Mouse (Mus musculus): Measurements from ENCODE around the gene Rbm44.

The Rbm44 gene

DNA sequence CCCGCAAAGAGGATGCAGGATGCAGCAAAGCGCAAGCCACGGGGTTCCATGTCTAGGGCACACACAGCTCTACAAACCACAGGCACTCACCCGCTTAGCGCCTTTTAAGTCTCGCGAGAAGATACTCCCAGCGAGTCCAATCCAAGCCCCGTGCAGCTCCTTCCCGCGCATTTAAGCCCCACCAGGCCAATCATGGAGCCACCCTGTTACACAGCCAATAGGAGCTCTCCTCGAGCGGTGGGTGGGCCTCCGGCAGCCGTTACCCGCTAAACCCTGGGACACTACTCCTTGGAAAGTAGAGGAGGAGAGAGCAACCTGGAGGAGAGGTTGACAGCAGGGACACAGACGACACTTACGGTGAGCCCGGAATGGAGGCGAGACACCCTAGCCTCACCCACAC is at the start of gene Rbm44:
Rbm44 (plus strand) TSS at position 277 of the 400 bp plus-strand sequence.
- in situ Hi-C loops (cut with MseI, MboI) = no loop called here

DNA sequence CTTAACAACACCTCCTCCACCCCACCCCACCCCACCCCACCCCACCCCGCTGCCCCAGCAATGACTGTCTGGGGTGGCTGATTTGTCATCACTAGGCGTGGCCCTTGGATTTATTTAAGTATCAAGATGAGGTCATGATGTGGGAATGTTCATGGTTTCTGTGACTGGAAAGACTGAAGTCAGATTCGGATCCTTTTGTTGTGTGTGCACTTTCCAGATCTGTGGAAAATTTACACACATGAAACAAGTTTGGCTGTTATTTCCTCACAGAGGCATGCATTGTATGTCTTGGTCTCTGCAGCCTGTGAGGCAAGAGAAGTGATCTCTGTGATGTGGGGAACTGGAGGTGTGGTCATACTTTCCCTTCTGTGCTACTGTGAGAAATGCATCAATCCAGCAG is 49.6 kb upstream of the Rbm44 start:
- in situ Hi-C loops (cut with MseI, MboI) = loop anchor here in 1 of 2 experiments (10.0 kb wide), 1 partner anchor 120 kb away; no protein-coding TSS in a partner anchor

DNA sequence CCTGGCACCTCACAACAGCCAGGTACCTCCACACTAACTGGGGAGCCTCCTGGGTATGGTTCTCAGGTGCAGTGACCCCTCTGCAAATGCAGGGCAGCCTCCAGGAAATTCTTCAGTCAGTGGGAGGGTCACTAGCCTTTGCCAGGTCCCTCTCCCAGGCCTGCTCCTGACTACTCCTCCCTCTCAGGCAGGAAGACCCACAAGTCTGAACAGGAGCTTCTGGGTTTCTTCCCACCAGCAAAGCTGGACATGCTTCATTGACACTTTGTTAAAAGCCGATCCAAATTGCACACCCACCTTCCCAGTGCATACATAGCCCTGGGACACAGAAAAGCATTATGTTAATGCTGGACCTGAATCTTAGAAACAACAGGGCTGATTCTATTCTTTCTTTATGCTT is 49.0 kb upstream of the Rbm44 start:
- in situ Hi-C loops (cut with MseI, MboI) = loop anchor here in 1 of 2 experiments (10.0 kb wide), 1 partner anchor 121 kb away; no protein-coding TSS in a partner anchor

DNA sequence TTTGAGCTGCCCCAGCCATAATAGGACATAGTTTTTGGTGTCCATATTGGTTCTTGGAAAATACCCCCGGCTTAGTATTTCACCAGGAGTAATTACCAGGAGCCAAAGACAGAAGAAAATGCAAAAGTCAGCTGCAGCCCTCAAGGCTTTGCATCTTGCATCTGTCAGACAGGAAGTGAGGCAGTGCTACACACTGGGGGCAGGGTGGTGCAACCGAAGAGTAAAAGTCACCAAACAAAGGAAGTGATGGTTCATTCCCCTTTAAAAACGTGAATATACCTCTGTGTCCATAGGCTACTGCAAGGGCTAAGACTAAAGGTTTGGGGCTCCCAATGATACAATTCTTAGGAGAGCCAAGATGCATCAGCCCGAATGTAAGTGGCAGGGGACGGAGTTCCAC is 48.4 kb upstream of the Rbm44 start:
- in situ Hi-C loops (cut with MseI, MboI) = loop anchor here in 1 of 2 experiments (10.0 kb wide), 1 partner anchor 122 kb away; no protein-coding TSS in a partner anchor

DNA sequence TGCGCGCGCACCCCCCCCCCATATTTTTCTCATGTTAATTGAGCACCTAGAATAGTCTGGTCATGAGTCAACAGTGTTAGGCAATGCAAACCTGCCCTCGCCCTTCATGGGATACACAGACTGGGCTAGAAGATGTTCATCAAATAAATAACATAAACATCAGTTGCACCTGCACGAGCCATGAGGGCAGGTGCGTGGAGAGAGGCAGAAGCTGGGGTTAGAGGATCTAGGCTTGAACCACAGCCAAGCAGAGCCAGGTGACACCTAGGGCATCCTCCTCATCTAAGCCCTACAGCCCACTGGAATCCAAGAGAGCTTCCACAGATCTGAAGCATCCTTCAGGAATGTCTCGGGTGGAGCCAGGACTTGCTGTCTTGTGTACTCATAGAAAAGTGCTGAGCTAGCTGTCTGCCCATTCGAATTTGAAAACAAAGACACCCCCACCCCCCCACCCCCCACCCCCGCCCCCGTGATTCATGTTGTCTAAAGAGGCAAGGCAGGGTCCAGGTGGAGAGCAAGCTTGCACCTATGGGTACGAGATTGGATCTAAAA is 47.5 kb upstream of the Rbm44 start:
- in situ Hi-C loops (cut with MseI, MboI) = loop anchor here in 1 of 2 experiments (10.0 kb wide), 1 partner anchor 123 kb away; no protein-coding TSS in a partner anchor

DNA sequence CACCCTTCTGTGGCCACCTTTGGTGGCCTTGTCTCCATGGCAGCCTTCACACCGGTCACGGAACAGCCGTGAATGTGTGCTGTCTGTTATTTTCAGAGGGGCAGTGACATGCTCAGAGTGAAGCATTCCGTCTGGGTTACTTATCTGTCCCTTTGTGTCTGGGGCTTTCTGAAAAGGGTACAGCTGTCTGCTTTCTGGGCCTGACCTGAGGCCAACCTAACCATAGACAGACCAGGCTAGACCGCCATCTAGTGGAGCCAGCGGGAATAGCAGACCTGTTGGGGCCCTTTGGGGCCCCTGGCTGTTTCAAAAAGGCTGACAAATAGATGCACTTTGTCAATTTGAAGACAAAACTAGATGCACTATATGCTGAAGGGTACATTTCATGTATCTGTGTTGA is 46.0 kb upstream of the Rbm44 start:
- in situ Hi-C loops (cut with MseI, MboI) = loop anchor here in 1 of 2 experiments (10.0 kb wide), 1 partner anchor 124 kb away; no protein-coding TSS in a partner anchor

DNA sequence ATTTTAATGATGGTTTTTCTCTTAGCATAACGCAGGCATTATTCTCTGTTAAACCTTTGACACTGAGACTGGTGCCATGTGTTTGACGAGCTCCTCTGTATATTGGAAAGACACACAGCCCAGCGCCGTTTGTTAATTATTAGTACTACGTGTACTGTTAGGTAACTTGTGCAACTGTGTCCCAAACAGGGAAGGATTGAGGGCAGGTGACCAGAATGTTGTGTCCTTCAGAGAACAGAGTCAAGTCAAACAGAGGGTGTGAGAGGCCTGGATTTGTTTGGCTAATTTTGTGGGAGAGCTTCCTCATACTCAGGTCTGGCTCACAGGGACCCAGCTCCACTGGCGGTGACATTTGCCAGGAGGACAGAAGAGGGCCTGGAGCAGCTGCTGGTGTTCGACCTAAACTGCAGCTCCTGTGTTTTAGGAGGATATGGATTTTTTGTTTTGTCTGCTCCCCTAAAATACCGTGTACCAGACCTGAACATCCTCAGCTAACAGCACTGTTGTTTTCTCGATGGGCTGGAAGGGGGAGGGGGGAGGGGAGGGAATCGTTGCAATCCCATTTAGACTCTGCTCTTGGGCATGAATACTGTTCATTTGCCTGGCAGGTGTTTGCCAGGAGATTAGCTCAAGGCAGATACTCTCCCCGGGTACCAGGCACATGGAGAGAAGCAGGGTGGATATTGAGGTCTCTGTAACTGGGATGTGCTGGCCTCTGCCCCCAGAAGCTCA is 43.0 kb upstream of the Rbm44 start:
- in situ Hi-C loops (cut with MseI, MboI) = loop anchor here in 1 of 2 experiments (5.0 kb wide), 1 partner anchor 135 kb away; the partner anchor contains the start of gene Rab17

DNA sequence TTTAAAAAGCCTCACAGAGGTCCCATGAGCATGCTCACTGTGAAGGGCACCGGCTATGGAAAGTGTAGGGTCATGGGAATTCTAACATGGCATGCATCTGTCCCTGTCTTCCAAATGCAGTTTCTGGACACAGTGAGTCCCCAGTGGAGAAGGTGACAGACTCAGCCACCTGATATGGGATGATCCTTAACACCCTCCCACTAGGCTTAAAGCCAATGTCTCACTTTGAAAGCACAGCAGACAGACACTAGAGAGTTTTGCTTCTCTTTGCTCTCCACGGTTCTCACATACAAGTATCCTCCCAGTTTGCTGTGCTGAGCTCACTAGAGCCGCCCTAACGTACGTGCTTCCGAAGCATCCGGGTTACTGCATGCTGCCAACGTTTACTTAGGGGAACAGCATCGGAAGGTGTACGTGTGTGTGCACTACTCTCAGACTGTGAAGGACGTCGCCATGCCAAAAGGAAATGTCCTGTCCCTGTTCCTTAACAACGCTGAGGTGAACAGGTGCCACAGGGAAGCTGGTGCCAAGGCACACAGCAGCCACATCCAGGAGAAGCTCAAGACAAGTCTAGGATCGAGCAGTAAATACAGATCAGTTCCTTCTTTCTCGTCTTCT is 41.4 kb upstream of the Rbm44 start:
- in situ Hi-C loops (cut with MseI, MboI) = loop anchor here in 1 of 2 experiments (5.0 kb wide), 1 partner anchor 136 kb away; the partner anchor contains the start of gene Rab17

DNA sequence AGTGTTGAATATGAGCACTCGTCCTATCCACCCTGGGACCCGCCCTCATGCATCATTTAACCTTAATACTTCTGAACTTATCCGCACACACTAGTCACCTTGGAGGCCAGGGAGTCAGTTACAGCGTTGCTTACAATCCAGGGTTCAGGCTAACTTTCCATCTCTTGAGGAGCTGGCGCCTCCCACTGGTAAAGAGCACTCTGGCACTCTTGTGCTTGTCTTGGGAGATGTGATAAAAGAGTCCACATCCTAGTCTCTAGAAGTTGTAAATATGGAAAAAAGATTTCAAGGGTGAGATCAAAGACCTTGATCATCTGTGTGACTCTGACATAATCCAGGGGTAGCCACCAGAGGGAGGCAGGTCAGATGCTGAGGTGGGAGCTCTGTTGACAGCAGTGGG is 37.3 kb upstream of the Rbm44 start:
- in situ Hi-C loops (cut with MseI, MboI) = no loop called here

DNA sequence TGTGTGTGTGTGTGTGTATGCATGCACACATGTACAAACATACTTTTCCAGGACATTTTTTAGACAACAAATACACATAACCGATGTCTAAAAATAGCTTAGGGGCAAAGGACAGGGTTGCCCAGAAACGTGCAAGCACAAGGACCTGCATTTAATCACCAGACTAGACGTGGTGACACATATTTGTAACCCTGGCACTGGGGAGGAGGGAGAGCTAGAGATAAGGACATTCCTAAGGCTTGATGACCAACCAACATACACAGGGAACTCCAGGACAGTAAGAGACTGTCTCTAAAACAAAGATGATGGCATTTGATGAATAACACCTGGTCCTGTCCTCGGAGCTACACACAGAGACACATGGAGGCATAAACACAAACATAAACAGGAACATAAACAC is 35.6 kb upstream of the Rbm44 start:
- in situ Hi-C loops (cut with MseI, MboI) = no loop called here

DNA sequence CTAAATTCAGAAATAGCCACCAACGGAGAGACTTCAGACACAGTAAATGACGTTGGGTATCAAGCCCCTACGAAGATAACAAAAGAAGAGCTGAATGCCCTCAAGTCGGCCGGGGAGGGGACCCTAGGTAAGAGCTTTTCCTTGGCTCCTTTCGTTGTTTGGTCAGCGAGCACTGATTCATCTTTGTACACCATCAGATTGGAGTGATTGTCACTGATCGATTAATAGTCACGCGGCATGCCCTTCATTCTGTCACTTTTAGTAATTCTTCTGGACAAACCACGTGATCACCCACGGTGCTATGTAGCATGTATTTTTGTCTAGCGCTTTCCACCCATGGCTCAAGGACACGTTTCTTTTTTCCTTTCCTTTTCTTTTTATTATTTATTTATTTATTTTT is 32.7 kb upstream of the Rbm44 start:
- in situ Hi-C loops (cut with MseI, MboI) = no loop called here

DNA sequence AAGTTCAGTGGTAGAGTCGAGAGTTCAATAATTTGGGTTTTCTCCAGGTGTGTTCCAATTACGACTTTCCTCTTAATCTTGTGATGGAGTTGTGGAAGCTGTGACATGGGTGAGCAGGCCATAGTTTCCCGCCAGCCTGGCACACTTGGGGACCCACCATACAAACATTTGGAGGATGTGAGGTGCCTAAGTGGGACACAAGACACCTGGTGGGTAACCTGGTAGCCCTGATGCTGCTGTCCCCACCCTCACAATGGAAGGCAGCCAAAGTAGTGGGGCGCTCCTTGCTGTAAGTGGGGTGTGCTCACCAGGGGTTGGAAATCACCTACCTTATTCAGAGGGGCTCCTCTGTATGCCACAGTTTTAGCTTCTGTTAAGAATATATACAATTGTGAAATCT is 32.3 kb upstream of the Rbm44 start:
- in situ Hi-C loops (cut with MseI, MboI) = no loop called here

DNA sequence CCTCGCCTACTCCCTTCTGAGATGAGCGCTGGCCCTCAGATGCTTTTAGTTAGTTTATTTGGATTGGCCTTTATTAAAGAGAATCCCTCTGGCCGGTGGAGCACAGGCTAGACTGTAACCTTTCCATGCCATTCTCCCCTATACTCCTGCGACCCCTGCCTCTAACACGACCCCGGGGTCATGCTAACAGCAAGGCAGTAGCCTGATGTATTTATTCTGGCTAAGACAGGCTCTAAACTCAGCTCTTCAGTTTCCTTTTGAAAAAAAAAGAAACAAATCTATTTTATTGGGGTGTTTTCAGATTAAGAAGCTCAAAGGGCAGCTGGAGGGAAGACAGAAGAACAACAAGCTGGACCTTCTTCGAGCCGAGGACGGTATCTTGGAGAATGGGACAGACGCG is 22.8 kb upstream of the Rbm44 start:
- in situ Hi-C loops (cut with MseI, MboI) = no loop called here

DNA sequence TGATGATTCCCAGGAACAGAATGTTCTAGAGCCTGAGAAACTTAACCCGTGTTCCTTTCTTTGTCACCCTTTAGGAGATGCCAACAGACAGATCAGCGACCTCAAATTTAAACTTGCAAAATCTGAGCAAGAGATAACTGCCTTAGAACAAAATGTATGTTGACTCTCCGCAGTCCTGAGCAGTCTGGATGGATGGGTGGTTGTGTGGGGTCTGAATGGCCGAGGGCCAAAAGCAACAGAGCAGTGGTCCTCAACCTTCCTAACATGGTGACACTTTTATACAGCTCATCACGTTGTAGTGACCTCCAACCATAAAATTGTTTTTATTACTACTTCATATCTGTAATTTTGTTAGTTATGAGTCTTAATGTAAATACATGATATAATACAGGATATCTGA is 21.9 kb upstream of the Rbm44 start:
- in situ Hi-C loops (cut with MseI, MboI) = no loop called here

DNA sequence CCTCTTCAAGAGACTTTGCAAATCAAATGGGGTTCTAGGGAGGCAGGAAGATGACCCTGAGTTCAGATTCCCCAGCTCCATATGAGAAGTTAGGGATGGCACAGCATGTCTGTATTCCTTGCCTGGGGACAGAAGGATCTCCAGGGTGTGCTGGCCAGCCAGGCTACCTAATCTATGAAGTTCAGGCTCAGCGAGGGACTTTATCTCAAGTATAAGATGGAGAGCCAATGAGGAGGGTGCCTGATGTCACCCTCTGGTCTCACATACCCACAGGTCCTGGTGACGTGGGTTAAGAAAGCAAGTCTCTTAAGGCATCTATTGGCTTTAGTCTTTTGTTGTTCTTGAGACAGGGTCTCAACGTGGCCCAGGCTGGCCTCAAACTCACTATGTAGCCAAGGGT is 21.4 kb upstream of the Rbm44 start:
- in situ Hi-C loops (cut with MseI, MboI) = no loop called here

DNA sequence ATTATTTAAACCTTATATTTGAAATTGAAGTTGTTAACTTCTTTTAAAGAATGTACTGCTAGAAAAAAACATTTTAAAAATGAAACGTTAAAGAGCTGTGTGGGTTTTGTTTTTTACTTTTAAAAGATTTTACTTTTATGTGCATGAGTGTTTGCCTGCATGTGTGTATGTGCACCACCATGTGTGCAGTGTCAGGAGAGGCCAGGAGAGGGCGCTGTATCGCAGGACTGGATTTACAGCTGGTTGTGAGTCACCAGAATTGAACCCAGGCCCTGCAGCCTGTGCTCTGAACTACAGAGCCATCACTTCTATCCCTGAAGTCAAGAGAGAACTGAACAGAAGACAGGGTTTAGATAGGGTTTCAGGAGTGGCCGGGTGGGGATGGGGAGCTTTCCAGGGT is 16.0 kb upstream of the Rbm44 start:
- in situ Hi-C loops (cut with MseI, MboI) = no loop called here

DNA sequence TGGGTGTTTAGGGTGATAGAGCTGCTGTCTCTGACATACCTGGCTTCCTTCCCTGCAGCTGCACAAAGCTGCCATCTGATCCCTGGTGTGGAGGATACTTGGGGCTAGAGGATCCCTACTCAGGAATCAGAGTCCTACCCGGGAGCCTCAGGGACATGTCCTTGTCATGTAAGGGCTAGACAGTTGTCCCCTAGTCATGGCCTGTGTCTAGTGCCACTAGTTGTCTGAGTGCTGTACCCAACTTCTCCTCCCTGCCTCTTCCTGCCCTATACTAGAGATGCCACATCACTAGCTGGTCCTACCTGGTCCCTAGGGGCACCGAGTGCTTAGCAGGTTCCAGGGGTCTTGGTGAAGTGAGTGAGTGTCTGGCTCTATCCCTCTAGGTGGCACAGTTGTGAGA is 7.9 kb upstream of the Rbm44 start:
- in situ Hi-C loops (cut with MseI, MboI) = no loop called here

DNA sequence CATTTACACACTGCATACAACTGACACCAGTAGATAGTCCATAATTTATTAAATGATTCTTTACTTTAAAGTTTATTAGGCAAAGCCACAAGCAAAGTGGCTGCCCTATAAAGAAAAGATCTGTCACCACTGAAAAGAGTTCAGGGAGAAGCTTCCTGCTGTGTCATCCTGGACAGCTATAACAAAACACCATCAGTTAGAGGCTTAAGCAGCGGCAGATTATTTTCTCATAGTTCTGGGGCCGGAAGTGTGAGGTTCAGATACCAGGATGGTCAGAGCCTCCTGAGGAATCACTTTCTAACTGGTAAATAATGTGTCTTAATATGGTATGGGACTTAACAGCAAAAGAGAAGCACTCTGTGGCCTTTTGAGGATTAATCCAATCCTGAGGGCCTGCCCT is 6.6 kb downstream of the Rbm44 start:
- in situ Hi-C loops (cut with MseI, MboI) = no loop called here

DNA sequence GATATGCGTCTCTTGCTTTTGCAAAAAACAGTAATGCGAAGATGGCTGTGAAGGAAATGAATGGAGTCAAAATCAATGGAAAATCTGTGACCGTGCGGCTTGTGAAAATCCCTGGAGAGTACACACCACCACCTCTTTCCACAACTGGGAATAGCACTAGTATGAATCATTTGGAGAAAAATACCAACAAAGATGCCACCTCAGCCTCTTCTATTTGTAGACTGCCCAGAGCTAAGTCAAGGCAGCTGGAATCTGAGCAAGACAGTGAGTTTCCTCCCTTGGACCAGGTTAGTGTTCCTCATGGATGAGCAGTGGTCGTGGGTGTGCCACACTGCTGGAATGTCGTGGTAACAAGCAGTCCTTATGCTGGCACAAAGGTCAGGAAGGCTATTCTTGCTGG is 21.9 kb downstream of the Rbm44 start:
- in situ Hi-C loops (cut with MseI, MboI) = no loop called here

DNA sequence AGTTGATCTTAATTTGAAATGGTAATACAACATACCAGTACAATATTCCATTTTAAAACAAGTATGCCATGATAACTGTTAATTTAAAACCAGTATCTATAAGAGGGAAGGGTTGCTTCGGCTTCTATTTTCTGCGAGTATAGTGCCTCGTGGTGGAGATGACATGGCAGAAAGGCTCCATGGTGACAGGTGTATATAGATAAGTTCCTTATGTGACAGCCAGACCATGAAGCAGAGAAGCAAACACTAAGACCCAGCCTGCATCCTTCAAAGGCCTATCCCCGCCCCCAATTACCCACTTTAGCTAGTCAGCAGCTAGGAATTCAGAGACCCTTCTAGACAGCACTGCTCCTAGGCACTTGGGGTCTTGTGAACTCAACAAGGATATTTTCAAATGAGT is 24.3 kb downstream of the Rbm44 start:
- in situ Hi-C loops (cut with MseI, MboI) = no loop called here

DNA sequence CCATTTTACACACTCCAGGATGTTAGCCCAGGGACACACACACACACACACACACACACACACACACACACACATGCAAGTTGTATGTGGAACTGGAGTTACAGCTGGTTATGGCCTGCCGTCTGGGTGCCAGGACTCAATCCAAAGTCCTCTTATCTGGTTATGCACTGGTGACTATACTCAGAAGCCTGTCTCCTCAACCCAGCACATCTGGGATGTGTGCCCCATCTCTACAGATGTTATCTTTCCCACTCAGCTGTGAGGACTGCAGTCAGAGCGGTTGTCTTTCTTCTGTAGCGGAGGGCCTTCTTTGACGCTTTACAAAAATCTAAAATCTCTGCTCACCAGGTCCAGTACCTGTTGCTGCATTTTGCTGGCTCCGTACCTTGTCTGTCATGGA is 29.9 kb downstream of the Rbm44 start:
- in situ Hi-C loops (cut with MseI, MboI) = no loop called here

DNA sequence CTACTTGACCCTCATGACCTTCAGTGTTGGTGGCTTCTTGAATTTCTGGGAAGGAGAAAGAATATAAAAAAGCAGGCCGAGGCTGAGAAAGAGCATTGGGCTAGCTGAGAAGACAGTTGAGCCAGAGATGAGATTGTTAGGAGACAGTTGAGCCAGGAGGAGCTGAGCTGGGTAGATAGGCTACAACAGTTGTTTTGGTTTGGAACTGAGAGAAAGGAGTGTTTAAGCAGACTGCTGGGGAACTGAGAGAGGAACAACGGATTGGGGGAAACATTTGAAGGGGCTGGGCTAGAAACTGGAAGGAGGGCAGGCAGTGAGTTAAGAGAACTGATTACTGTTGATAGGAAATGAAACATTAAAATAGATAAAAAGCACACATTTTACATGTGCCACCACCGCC is 31.1 kb downstream of the Rbm44 start:
- in situ Hi-C loops (cut with MseI, MboI) = no loop called here

DNA sequence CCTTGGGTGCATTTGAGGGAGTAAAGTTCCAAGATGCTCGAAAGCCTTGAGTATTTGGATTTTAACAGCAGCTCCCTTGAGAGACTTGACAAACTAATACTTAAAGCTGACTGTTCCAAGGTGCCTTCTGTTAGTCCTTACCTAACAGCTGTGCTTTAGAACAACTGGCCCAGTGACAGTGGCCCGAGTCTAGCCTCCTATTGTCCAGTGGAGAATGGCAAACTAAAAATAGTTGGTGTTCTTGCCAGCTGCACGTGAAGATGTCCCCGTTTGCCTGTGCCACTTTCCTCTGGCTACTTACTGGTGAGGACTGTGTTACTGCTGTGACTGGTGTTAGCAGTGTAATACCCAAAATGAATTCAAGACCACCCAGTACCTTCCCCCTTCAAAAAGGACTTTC is 32.0 kb downstream of the Rbm44 start:
- in situ Hi-C loops (cut with MseI, MboI) = no loop called here

All from mouse trophoblast stem cell (cell line).